Mouse (Mus musculus): ENCODE measurements around the gene Socs2. TPM values are rescaled to one million over a fixed set of nuclear protein-coding genes. Genes with fewer than 3 reads are reported as not detected.

Socs2 gene
- polyA plus RNA-seq, 1 experiment = 16.6 TPM

GRCm38 (mm10) chr10:95367661-95368089, 49.3 kb downstream of the Socs2 start:
- no peak overlapping the region for H3K4me3 ChIP-seq (replicated peaks; ENCODE audit: insufficient read depth, low read depth, low read length)
- TF ChIP-seq POLR2A (IDR thresholded peaks at IDR 0.05; ENCODE audit: borderline replicate concordance, insufficient read depth, low read length) (no peak), CTCF (IDR thresholded peaks at IDR 0.05; ENCODE audit: borderline replicate concordance, insufficient read depth, low read depth, low read length) (no peak)
- DNase-seq = no peak
- no peak overlapping the region for H3K27ac ChIP-seq (ENCODE audit: insufficient read depth, low read length)
- H3K4me1 ChIP-seq (ENCODE audit: control insufficient read depth, insufficient read depth, low read length) = no peaks in the 10 kb centered on the region
- 80% methylated on average over 9 of the region's 9 CpGs for WGBS
- no peaks in the 10 kb centered on the region for H3K27me3 ChIP-seq (ENCODE audit: control insufficient read depth, insufficient read depth, low read length)

GRCm38 (mm10) chr10:95367241-95367640, 49.7 kb downstream of the Socs2 start:
- WGBS = 82% methylated on average over 7 of the region's 7 CpGs

GRCm38 (mm10) chr10:95362326-95362725, 54.7 kb downstream of the Socs2 start:
- DNase-seq = no peak
- no peak for TF ChIP-seq POLR2A (IDR thresholded peaks at IDR 0.05; ENCODE audit: borderline replicate concordance, insufficient read depth, low read length)
- no peak for TF ChIP-seq CTCF (IDR thresholded peaks at IDR 0.05; ENCODE audit: borderline replicate concordance, insufficient read depth, low read depth, low read length)
- 45% methylated on average over 2 of the region's 2 CpGs for WGBS

More at GRCm38 (mm10) chr10:95367241-95367640, 49.7 kb downstream of the Socs2 start:
- Histone ChIP-seq H3K27me3 (ENCODE audit: control insufficient read depth, insufficient read depth, low read length) (no peaks in the 10 kb centered on the region), H3K4me3 (replicated peaks; ENCODE audit: insufficient read depth, low read depth, low read length) (no peak overlapping the region), H3K4me1 (ENCODE audit: control insufficient read depth, insufficient read depth, low read length) (no peaks in the 10 kb centered on the region), H3K27ac (ENCODE audit: insufficient read depth, low read length) (no peak overlapping the region)
- DNase-seq = no peak
- TF ChIP-seq CTCF (IDR thresholded peaks at IDR 0.05; ENCODE audit: borderline replicate concordance, insufficient read depth, low read depth, low read length) (no peak), POLR2A (IDR thresholded peaks at IDR 0.05; ENCODE audit: borderline replicate concordance, insufficient read depth, low read length) (no peak)

GRCm38 (mm10) chr10:95361260-95361841, 55.6 kb downstream of the Socs2 start:
- H3K4me3 ChIP-seq (replicated peaks; ENCODE audit: insufficient read depth, low read depth, low read length) = no peak overlapping the region
- 85% methylated on average over 12 of the region's 12 CpGs for WGBS
- no peak for DNase-seq
- no peaks in the 10 kb centered on the region for H3K27me3 ChIP-seq (ENCODE audit: control insufficient read depth, insufficient read depth, low read length)
- H3K27ac ChIP-seq (ENCODE audit: insufficient read depth, low read length) = no peak overlapping the region
- TF ChIP-seq CTCF (IDR thresholded peaks at IDR 0.05; ENCODE audit: borderline replicate concordance, insufficient read depth, low read depth, low read length) (no peak), POLR2A (IDR thresholded peaks at IDR 0.05; ENCODE audit: borderline replicate concordance, insufficient read depth, low read length) (no peak)
- H3K4me1 ChIP-seq (ENCODE audit: control insufficient read depth, insufficient read depth, low read length) = no peaks in the 10 kb centered on the region; the same call in 1 of the 2 replicates

More at GRCm38 (mm10) chr10:95362326-95362725, 54.7 kb downstream of the Socs2 start:
- no peak overlapping the region for H3K27ac ChIP-seq (ENCODE audit: insufficient read depth, low read length)
- H3K4me3 ChIP-seq (replicated peaks; ENCODE audit: insufficient read depth, low read depth, low read length) = no peak overlapping the region
- H3K27me3 ChIP-seq (ENCODE audit: control insufficient read depth, insufficient read depth, low read length) = no peaks in the 10 kb centered on the region
- H3K4me1 ChIP-seq (ENCODE audit: control insufficient read depth, insufficient read depth, low read length) = no peaks in the 10 kb centered on the region

GRCm38 (mm10) chr10:95360048-95360447, 56.9 kb downstream of the Socs2 start:
- Histone ChIP-seq H3K4me1 (ENCODE audit: control insufficient read depth, insufficient read depth, low read length) (no peaks in the 10 kb centered on the region; the same call in 1 of the 2 replicates), H3K4me3 (replicated peaks; ENCODE audit: insufficient read depth, low read depth, low read length) (no peak overlapping the region), H3K27ac (ENCODE audit: insufficient read depth, low read length) (no peak overlapping the region), H3K27me3 (ENCODE audit: control insufficient read depth, insufficient read depth, low read length) (no peaks in the 10 kb centered on the region)
- 88% methylated on average over 5 of the region's 5 CpGs for WGBS
- TF ChIP-seq POLR2A (IDR thresholded peaks at IDR 0.05; ENCODE audit: borderline replicate concordance, insufficient read depth, low read length) = no peak
- TF ChIP-seq CTCF (IDR thresholded peaks at IDR 0.05; ENCODE audit: borderline replicate concordance, insufficient read depth, low read depth, low read length) = no peak
- no peak for DNase-seq

- Histone ChIP-seq H3K4me1 (ENCODE audit: control insufficient read depth, insufficient read depth, low read length) (no peaks in the 10 kb centered on the region; the same call in 1 of the 2 replicates), H3K4me3 (replicated peaks; ENCODE audit: insufficient read depth, low read depth, low read length) (no peak overlapping the region), H3K27me3 (ENCODE audit: control insufficient read depth, insufficient read depth, low read length) (no peaks in the 10 kb centered on the region), H3K27ac (ENCODE audit: insufficient read depth, low read length) (no peak overlapping the region)
- DNase-seq = no peak
- WGBS = 87% methylated on average over 3 of the region's 3 CpGs
- TF ChIP-seq POLR2A (IDR thresholded peaks at IDR 0.05; ENCODE audit: borderline replicate concordance, insufficient read depth, low read length) = no peak
- no peak for TF ChIP-seq CTCF (IDR thresholded peaks at IDR 0.05; ENCODE audit: borderline replicate concordance, insufficient read depth, low read depth, low read length)
Observed at GRCm38 (mm10) chr10:95357721-95358120, 59.3 kb downstream of the Socs2 start.

GRCm38 (mm10) chr10:95356711-95357110, 60.3 kb downstream of the Socs2 start:
- Histone ChIP-seq H3K4me1 (ENCODE audit: control insufficient read depth, insufficient read depth, low read length) (no peaks in the 10 kb centered on the region; the same call in 1 of the 2 replicates), H3K27ac (ENCODE audit: insufficient read depth, low read length) (no peak overlapping the region), H3K4me3 (replicated peaks; ENCODE audit: insufficient read depth, low read depth, low read length) (no peak overlapping the region), H3K27me3 (ENCODE audit: control insufficient read depth, insufficient read depth, low read length) (no peaks in the 10 kb centered on the region)
- WGBS = 57% methylated on average over 7 of the region's 7 CpGs
- TF ChIP-seq CTCF (IDR thresholded peaks at IDR 0.05; ENCODE audit: borderline replicate concordance, insufficient read depth, low read depth, low read length) = no peak
- TF ChIP-seq POLR2A (IDR thresholded peaks at IDR 0.05; ENCODE audit: borderline replicate concordance, insufficient read depth, low read length) = no peak
- DNase-seq = no peak

GRCm38 (mm10) chr10:95355678-95356268, 61.2 kb downstream of the Socs2 start:
- H3K4me1 ChIP-seq (ENCODE audit: control insufficient read depth, insufficient read depth, low read length) = no peaks in the 10 kb centered on the region; the same call in 1 of the 2 replicates
- WGBS = 45% methylated on average over 6 of the region's 6 CpGs
- TF ChIP-seq CTCF (IDR thresholded peaks at IDR 0.05; ENCODE audit: borderline replicate concordance, insufficient read depth, low read depth, low read length) (no peak), POLR2A (IDR thresholded peaks at IDR 0.05; ENCODE audit: borderline replicate concordance, insufficient read depth, low read length) (no peak)
- no peak overlapping the region for H3K27ac ChIP-seq (ENCODE audit: insufficient read depth, low read length)
- DNase-seq = no peak
- no peak overlapping the region for H3K4me3 ChIP-seq (replicated peaks; ENCODE audit: insufficient read depth, low read depth, low read length)
- no peaks in the 10 kb centered on the region for H3K27me3 ChIP-seq (ENCODE audit: control insufficient read depth, insufficient read depth, low read length)
